Mouse (Mus musculus): ENCODE data around the gene Hjurp.

DNA sequence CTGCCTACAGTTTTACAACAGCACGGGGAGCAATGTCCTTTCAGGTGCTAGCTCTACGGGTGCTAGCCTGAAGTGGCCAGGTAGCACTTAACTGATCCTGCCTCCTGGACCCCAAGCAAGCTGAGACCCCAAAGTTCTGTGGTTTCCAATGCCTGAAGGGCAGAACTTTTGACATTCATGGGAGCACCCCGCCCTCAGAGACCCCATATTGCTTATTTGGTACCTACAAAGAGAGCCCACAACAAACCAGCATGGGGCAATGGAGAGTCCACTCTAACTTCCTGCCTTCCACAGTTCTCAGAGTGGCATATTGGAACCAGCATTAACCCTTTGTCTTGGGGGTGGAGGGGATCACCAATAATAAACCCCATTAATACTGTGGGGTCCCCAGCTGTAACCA, 4.1 kb downstream of the Hjurp start:
- TF ChIP-seq CTCF (IDR thresholded peaks at IDR 0.05; ENCODE audit: low read depth, low read length), result no peak
- TF ChIP-seq POLR2A (IDR thresholded peaks at IDR 0.05; ENCODE audit: extremely low read depth, insufficient read depth, low read length), result no peak

Measured in liver, adult 2 months (tissue).